Mouse (Mus musculus) liver, embryonic 15.5 days (tissue): ENCODE data around the gene Cnksr1. TPM values are rescaled to one million over a fixed set of nuclear protein-coding genes. Genes with fewer than 3 reads are reported as not detected.

Source experiments
- ATAC-seq: fragments of 200-750 bp; cut with Nextera tagmentation; 2 replicates; pipeline ENCODE4 v1.8.0; 2017; ENCODE audit warnings: moderate number of reproducible peaks, mild to moderate bottlenecking, moderate library complexity; ENCODE audit not compliant: insufficient read depth
- H3K27ac ChIP-seq: fragments of 300-500 bp; sonication (generic); replicated peaks from 2 replicates; pipeline ENCODE4 v1.5.1; 2015; ENCODE audit warnings: mild to moderate bottlenecking, inconsistent platforms
- H3K27me3 ChIP-seq: fragments of 300-500 bp; sonication (generic); 2 replicates; pipeline ENCODE4 v1.6.1; 2015; ENCODE audit warnings: mild to moderate bottlenecking, inconsistent platforms
- H3K36me3 ChIP-seq: fragments of 300-500 bp; sonication (generic); replicated peaks from 2 replicates; pipeline ENCODE4 v1.6.1; 2015; ENCODE audit warnings: moderate library complexity, mild to moderate bottlenecking, inconsistent platforms
- H3K4me1 ChIP-seq: fragments of 300-500 bp; sonication (generic); replicated peaks from 2 replicates; pipeline ENCODE4 v1.6.1; 2015; ENCODE audit warnings: inconsistent platforms
- H3K4me2 ChIP-seq: fragments of 300-500 bp; sonication (generic); 2 replicates; pipeline ENCODE4 v1.6.1; 2015; ENCODE audit warnings: moderate library complexity, mild to moderate bottlenecking, inconsistent platforms
- H3K4me3 ChIP-seq: fragments of 300-500 bp; sonication (generic); replicated peaks from 2 replicates; pipeline ENCODE4 v1.5.1; 2015; ENCODE audit warnings: mild to moderate bottlenecking, inconsistent platforms
- H3K9ac ChIP-seq: fragments of 300-500 bp; sonication (generic); 2 replicates; pipeline ENCODE4 v1.6.1; 2015; ENCODE audit warnings: moderate library complexity, mild to moderate bottlenecking, inconsistent platforms
- H3K9me3 ChIP-seq: fragments of 300-500 bp; sonication (generic); replicated peaks from 2 replicates; pipeline ENCODE4 v1.6.1; 2016; ENCODE audit warnings: inconsistent platforms
- WGBS: fragments of 180-500 bp; shearing (Covaris S2); methylation state at CpG from one replicate; pipeline ENCODE4 v1.1.7; 2015; ENCODE audit warnings: mixed read lengths; ENCODE audit not compliant: insufficient replicate concordance; 5-methylcytosine and 5-hydroxymethylcytosine counted together
- polyA plus RNA-seq: library from polyadenylated mRNA; unstranded; fragments of >200 nt; fragmentation: Nextera tagmentation; extraction: Ambion mirVana; gene quantifications from 2 replicates; pipeline ENCODE4 v1.2.1, GENCODE M21; 2015

The Cnksr1 gene
- polyA plus RNA-seq, 1 experiment from 2014 or later: 0.10 TPM

GRCm38 (mm10) chr4:134265860-134266585 lies 27.8 kb upstream of the Cnksr1 start:
- Histone ChIP-seq H3K27ac (no peak overlapping the region), H3K9ac (no peak overlapping the region), H3K4me1 (no peaks in the 10 kb centered on the region), H3K9me3 (no peaks in the 10 kb centered on the region), H3K4me3 (no peak overlapping the region), H3K4me2 (no peak overlapping the region), H3K36me3 (no peaks in the 10 kb centered on the region), H3K27me3 (peaks cover 5% of the 10 kb centered on the region; the same call in 1 of the 2 replicates)
- 54% methylated on average over 9 of the region's 9 CpGs for WGBS
- ATAC-seq: no peak

- Histone ChIP-seq H3K36me3 (no peaks in the 10 kb centered on the region), H3K4me3 (no peak overlapping the region), H3K4me1 (no peaks in the 10 kb centered on the region), H3K27ac (no peak overlapping the region), H3K9me3 (no peaks in the 10 kb centered on the region), H3K9ac (no peak overlapping the region), H3K27me3 (peaks cover 9% of the 10 kb centered on the region; the same call in 1 of the 2 replicates), H3K4me2 (no peak overlapping the region)
- WGBS: 31% methylated on average over 6 of the region's 6 CpGs
- ATAC-seq: no peak
Observed at GRCm38 (mm10) chr4:134263191-134263590, 25.0 kb upstream of the Cnksr1 start.

GRCm38 (mm10) chr4:134258354-134258753 lies 20.2 kb upstream of the Cnksr1 start:
- Histone ChIP-seq H3K4me1 (peaks cover 14% of the 10 kb centered on the region), H3K36me3 (no peaks in the 10 kb centered on the region), H3K9ac (no peak overlapping the region), H3K4me3 (no peak overlapping the region), H3K4me2 (no peak overlapping the region), H3K27ac (no peak overlapping the region), H3K9me3 (no peaks in the 10 kb centered on the region), H3K27me3 (peaks cover 52% of the 10 kb centered on the region)
- WGBS: 25% methylated on average over 11 of the region's 11 CpGs
- ATAC-seq: no peak

- H3K36me3 ChIP-seq: no peaks in the 10 kb centered on the region
- no peak for ATAC-seq
- H3K27ac ChIP-seq: no peak overlapping the region
- H3K9ac ChIP-seq: no peak overlapping the region
- H3K4me3 ChIP-seq: no peak overlapping the region
- H3K4me1 ChIP-seq: peaks cover 18% of the 10 kb centered on the region
- 34% methylated on average over 11 of the region's 11 CpGs for WGBS
- H3K4me2 ChIP-seq: no peak overlapping the region
- H3K27me3 ChIP-seq: peaks cover 60% of the 10 kb centered on the region
- H3K9me3 ChIP-seq: no peaks in the 10 kb centered on the region
Observed at GRCm38 (mm10) chr4:134257198-134258009, 19.2 kb upstream of the Cnksr1 start.

GRCm38 (mm10) chr4:134256407-134257197 lies 18.4 kb upstream of the Cnksr1 start:
- H3K9ac ChIP-seq: no peak overlapping the region
- H3K9me3 ChIP-seq: no peaks in the 10 kb centered on the region

GRCm38 (mm10) chr4:134255854-134256253 lies 17.7 kb upstream of the Cnksr1 start:
- no peak for ATAC-seq
- H3K4me1 ChIP-seq: peaks cover 33% of the 10 kb centered on the region
- H3K4me3 ChIP-seq: no peak overlapping the region
- H3K36me3 ChIP-seq: no peaks in the 10 kb centered on the region
- no peak overlapping the region for H3K9ac ChIP-seq
- 39% methylated on average over 4 of the region's 4 CpGs for WGBS
- H3K9me3 ChIP-seq: no peaks in the 10 kb centered on the region
- H3K27me3 ChIP-seq: peaks cover 70% of the 10 kb centered on the region
- no peak overlapping the region for H3K4me2 ChIP-seq
- H3K27ac ChIP-seq: no peak overlapping the region

More at GRCm38 (mm10) chr4:134256407-134257197, 18.4 kb upstream of the Cnksr1 start:
- H3K4me1 ChIP-seq: peaks cover 26% of the 10 kb centered on the region
- no peak overlapping the region for H3K4me3 ChIP-seq
- H3K27ac ChIP-seq: no peak overlapping the region
- H3K36me3 ChIP-seq: no peaks in the 10 kb centered on the region
- no peak for ATAC-seq
- H3K27me3 ChIP-seq: peaks cover 66% of the 10 kb centered on the region
- no peak overlapping the region for H3K4me2 ChIP-seq
- WGBS: 24% methylated on average over 19 of the region's 19 CpGs

GRCm38 (mm10) chr4:134254835-134255234 lies 16.6 kb upstream of the Cnksr1 start:
- 40% methylated on average over 3 of the region's 3 CpGs for WGBS
- H3K27ac ChIP-seq: no peak overlapping the region
- no peak overlapping the region for H3K4me2 ChIP-seq
- H3K27me3 ChIP-seq: peaks cover 78% of the 10 kb centered on the region
- no peak for ATAC-seq
- H3K9me3 ChIP-seq: no peaks in the 10 kb centered on the region
- H3K4me1 ChIP-seq: peaks cover 43% of the 10 kb centered on the region
- H3K4me3 ChIP-seq: no peak overlapping the region
- H3K9ac ChIP-seq: no peak overlapping the region
- H3K36me3 ChIP-seq: no peaks in the 10 kb centered on the region

GRCm38 (mm10) chr4:134253722-134254324 lies 15.6 kb upstream of the Cnksr1 start, which contains the start of gene Grrp1:
Gene Grrp1, minus strand, starts transcription at chr4:134254106.
- no peaks in the 10 kb centered on the region for H3K9me3 ChIP-seq
- WGBS: 4% methylated on average over 13 of the region's 13 CpGs
- H3K36me3 ChIP-seq: no peaks in the 10 kb centered on the region
- H3K27me3 ChIP-seq: peaks cover 88% of the 10 kb centered on the region
- H3K4me2 ChIP-seq: peak within 1 kb of the TSS; percentile 67
- peaks cover 48% of the 10 kb centered on the region for H3K4me1 ChIP-seq
- no peak for ATAC-seq
- H3K9ac ChIP-seq: no peak within 1 kb of the TSS
- H3K27ac ChIP-seq: no peak within 1 kb of the TSS
- peak within 1 kb of the TSS; percentile 22 for H3K4me3 ChIP-seq

GRCm38 (mm10) chr4:134252911-134253721 lies 14.9 kb upstream of the Cnksr1 start:
- 12% methylated on average over 15 of the region's 15 CpGs for WGBS
- Histone ChIP-seq H3K9ac (no peak overlapping the region), H3K27ac (no peak overlapping the region), H3K27me3 (peaks cover 95% of the 10 kb centered on the region), H3K36me3 (no peaks in the 10 kb centered on the region), H3K4me2 (0 out of 2 replicates have a peak overlapping the region, but pooled peaks have one; percentile 67), H3K9me3 (no peaks in the 10 kb centered on the region), H3K4me3 (peak overlapping the region; percentile 22; the same call in 1 of the 2 replicates), H3K4me1 (peaks cover 48% of the 10 kb centered on the region)
- no peak for ATAC-seq
